Mouse (Mus musculus) limb, embryonic 11.5 days (tissue): ENCODE data around the gene Oat. TPM values are rescaled to one million over a fixed set of nuclear protein-coding genes. Genes with fewer than 3 reads are reported as not detected.

Experiments used
- polyA plus RNA-seq: library from polyadenylated mRNA; unstranded; fragments of >200 nt; fragmentation: Nextera tagmentation; extraction: Ambion mirVana; gene quantifications from 2 replicates; pipeline ENCODE4 v1.2.1, GENCODE M21; 2014

The Oat gene
- polyA plus RNA-seq, 1 experiment from 2014 or later: 136 TPM

Other genes with a start within 250 kb of the Oat start
- 0.04 and 0.09 TPM in 2 replicates for gene Nkx1-2, start 23.2 kb upstream of the Oat start, polyA plus RNA-seq
- 20.6 and 22.4 TPM in 2 replicates for gene Lhpp, start 34.2 kb upstream of the Oat start, polyA plus RNA-seq
- gene Fam53b, start 237.5 kb upstream of the Oat start, polyA plus RNA-seq: 23.8 and 29.3 TPM in 2 replicates